Comparison of ENCODE assay signal across 8 mouse cellular contexts in genomic region chr10:85388071-85388750, GRCm38 (mm10). TPM values are rescaled to one million over a fixed set of nuclear protein-coding genes. Genes with fewer than 3 reads are reported as not detected.
DNase-seq lines count a peak whose midpoint lies in the region; ATAC-seq and TF ChIP-seq lines count a peak whose summit lies in the region.

No protein-coding gene starts in this region.

- H3K27ac ChIP-seq in gastrocnemius, adult 2 months: no peak overlapping the region; the same call in 1 of the 2 replicates
- H3K27ac ChIP-seq in ES-E14 (ENCODE audit: insufficient read depth, low read depth, low read length, poor library complexity, severe bottlenecking): no peak overlapping the region
- H3K27ac ChIP-seq in embryonic facial prominence, embryonic 12.5 days: no peak overlapping the region
- no peak overlapping the region for H3K27ac ChIP-seq in hindbrain, embryonic 12.5 days
- no peak overlapping the region for H3K27ac ChIP-seq in liver, adult 2 months (replicated peaks; ENCODE audit: insufficient read depth, low read depth, low read length)
- peak overlapping the region; percentile 78; the same call in 1 of the 2 replicates for H3K27ac ChIP-seq in neural tube, embryonic 13.5 days (replicated peaks)

- under 1% methylated on average over 47 of the region's 50 CpGs for WGBS in embryonic facial prominence, embryonic 12.5 days
- WGBS in hindbrain, embryonic 12.5 days: 1% methylated on average over 38 of the region's 50 CpGs
- WGBS in liver, adult 2 months: 3% methylated on average over 50 of the region's 50 CpGs
- WGBS in neural tube, embryonic 13.5 days: 1% methylated on average over 50 of the region's 50 CpGs

- no peaks in the 10 kb centered on the region for H3K36me3 ChIP-seq in ES-E14 (ENCODE audit: control insufficient read depth, insufficient read depth, low read length, poor library complexity, severe bottlenecking)
- no peaks in the 10 kb centered on the region for H3K36me3 ChIP-seq in embryonic facial prominence, embryonic 12.5 days
- no peaks in the 10 kb centered on the region for H3K36me3 ChIP-seq in hindbrain, embryonic 12.5 days
- no peaks in the 10 kb centered on the region for H3K36me3 ChIP-seq in liver, adult 2 months (ENCODE audit: control insufficient read depth, insufficient read depth, low read length)
- no peaks in the 10 kb centered on the region for H3K36me3 ChIP-seq in neural tube, embryonic 13.5 days

- peak overlapping the region; percentile 78 for H3K4me3 ChIP-seq in gastrocnemius, adult 2 months
- H3K4me3 ChIP-seq in ES-E14 (ENCODE audit: insufficient read depth in 1 of 2, low read depth in 1 of 2, low read length in 2 of 2, poor library complexity in 1 of 2, severe bottlenecking in 1 of 2): peak overlapping the region; percentile 78 to 84
- peak overlapping the region; percentile 62 for H3K4me3 ChIP-seq in embryonic facial prominence, embryonic 12.5 days
- H3K4me3 ChIP-seq in hindbrain, embryonic 12.5 days: peak overlapping the region; percentile 48
- H3K4me3 ChIP-seq in liver, adult 2 months (ENCODE audit: insufficient read depth, low read depth, low read length): peak overlapping the region; percentile 50
- H3K4me3 ChIP-seq in neural tube, embryonic 13.5 days: peak overlapping the region; percentile 62

- DNase-seq in gastrocnemius, adult 2 months: no peak
- DNase-seq in gastrocnemius, postnatal 36 days: no peak
- DNase-seq in ES-E14 (ENCODE audit: low read depth, low spot score): no peak
- DNase-seq in liver, adult 2 months (ENCODE audit: extremely low read depth, low read depth, low spot score): no peak
- no peak for DNase-seq in spleen, postnatal 36 days (ENCODE audit: low spot score in 2 of 2)

- no peak for ATAC-seq in embryonic facial prominence, embryonic 12.5 days (ENCODE audit: insufficient number of reproducible peaks, insufficient read depth, low FRiP score, low TSS enrichment)
- peak; percentile 6; the same call in 1 of the 2 replicates for ATAC-seq in hindbrain, embryonic 12.5 days (ENCODE audit: low FRiP score)
- ATAC-seq in neural tube, embryonic 13.5 days (ENCODE audit: low read depth): peak; percentile 11; the same call in 1 of the 2 replicates

- peak overlapping the region; percentile 92 for H3K4me2 ChIP-seq in embryonic facial prominence, embryonic 12.5 days (replicated peaks)
- peak overlapping the region; percentile 91 for H3K4me2 ChIP-seq in hindbrain, embryonic 12.5 days (replicated peaks)
- H3K4me2 ChIP-seq in neural tube, embryonic 13.5 days: peak overlapping the region; percentile 99

- peak overlapping the region; percentile 80 for H3K9ac ChIP-seq in ES-E14 (ENCODE audit: insufficient read depth, low read depth, low read length, poor library complexity, severe bottlenecking)
- H3K9ac ChIP-seq in embryonic facial prominence, embryonic 12.5 days: peak overlapping the region; percentile 74
- peak overlapping the region; percentile 69 for H3K9ac ChIP-seq in hindbrain, embryonic 12.5 days
- 0 out of 2 replicates have a peak overlapping the region, but pooled peaks have one; percentile 6 for H3K9ac ChIP-seq in liver, adult 2 months (ENCODE audit: low read depth, low read length)
- peak overlapping the region; percentile 82 for H3K9ac ChIP-seq in neural tube, embryonic 13.5 days

- intact Hi-C loops in gastrocnemius, adult 2 months (cut with DNase I): no loop called here
- intact Hi-C loops in gastrocnemius, postnatal 36 days (cut with DNase I): no loop called here

- no peak for TF ChIP-seq POLR2A in liver, adult 2 months (IDR thresholded peaks at IDR 0.05; ENCODE audit: extremely low read depth, insufficient read depth, low read length)

- H3K27me3 ChIP-seq in embryonic facial prominence, embryonic 12.5 days: peaks cover 10% of the 10 kb centered on the region; the same call in 1 of the 2 replicates
- H3K27me3 ChIP-seq in hindbrain, embryonic 12.5 days: peaks cover 9% of the 10 kb centered on the region
- H3K27me3 ChIP-seq in liver, adult 2 months (ENCODE audit: control insufficient read depth, insufficient read depth, low read length): peaks cover 12% of the 10 kb centered on the region
- peaks cover 15% of the 10 kb centered on the region; the same call in 1 of the 2 replicates for H3K27me3 ChIP-seq in neural tube, embryonic 13.5 days

- in situ Hi-C loops in ES-E14 (cut with MboI; ENCODE audit: low sequenced_read_pairs in 2 of 2, unreplicated experiment in 2 of 2): no loop called here

- H3K79me2 ChIP-seq in liver, adult 2 months (ENCODE audit: control insufficient read depth, insufficient read depth, low read length): no peaks in the 10 kb centered on the region

- H3K4me1 ChIP-seq in ES-E14 (ENCODE audit: control insufficient read depth in 2 of 2, insufficient read depth in 2 of 2, low read length in 2 of 2, poor library complexity in 1 of 2): peaks cover 6 to 9% of the 10 kb centered on the region in 2 experiments
- peaks cover 21% of the 10 kb centered on the region for H3K4me1 ChIP-seq in embryonic facial prominence, embryonic 12.5 days
- peaks cover 24% of the 10 kb centered on the region for H3K4me1 ChIP-seq in hindbrain, embryonic 12.5 days
- H3K4me1 ChIP-seq in liver, adult 2 months (ENCODE audit: control insufficient read depth, insufficient read depth, low read length): 0 out of 2 replicates have a peak, but pooled peaks cover 5% of the 10 kb centered on the region
- H3K4me1 ChIP-seq in neural tube, embryonic 13.5 days (replicated peaks): peaks cover 37% of the 10 kb centered on the region

- no peaks in the 10 kb centered on the region for H3K9me3 ChIP-seq in ES-E14 (ENCODE audit: control insufficient read depth, insufficient read depth, low read depth, low read length)
- H3K9me3 ChIP-seq in embryonic facial prominence, embryonic 12.5 days: no peaks in the 10 kb centered on the region
- H3K9me3 ChIP-seq in hindbrain, embryonic 12.5 days (replicated peaks): no peaks in the 10 kb centered on the region
- H3K9me3 ChIP-seq in neural tube, embryonic 13.5 days: no peaks in the 10 kb centered on the region

- TF ChIP-seq CTCF in gastrocnemius, adult 2 months (IDR thresholded peaks at IDR 0.05): no peak
- no peak for TF ChIP-seq CTCF in liver, adult 2 months (IDR thresholded peaks at IDR 0.05; ENCODE audit: low read depth, low read length)

TF ChIP-seq in ES-E14, 5 proteins besides CTCF, POLR2A, EP300 and RAD21:
- TF ChIP-seq MAFK (IDR thresholded peaks at IDR 0.05; ENCODE audit: insufficient read depth, low read depth, low read length) (no peak), CHD2 (IDR thresholded peaks at IDR 0.05; ENCODE audit: low read depth, low read length) (no peak), ZC3H11A (IDR thresholded peaks at IDR 0.05; ENCODE audit: borderline replicate concordance, low read depth, low read length) (no peak), ZNF384 (IDR thresholded peaks at IDR 0.05; ENCODE audit: low read depth, low read length) (no peak), HCFC1 (IDR thresholded peaks at IDR 0.05; ENCODE audit: borderline replicate concordance, insufficient read depth, low read length) (no peak)

RNA-seq across cellular contexts. Expression of gene Btbd11, which starts 1.6 kb away (rescaled TPM):
- total RNA-seq in gastrocnemius, adult 2 months (2021): 1 to 10 TPM in 1 of 2 experiments, under 1 TPM in 1; 0.77 to 1.2 TPM
- total RNA-seq in gastrocnemius, postnatal 36 days (2021): under 1 TPM; 0.64 to 0.69 TPM
- total RNA-seq in ES-E14 (2012; rRNA removed): 9.9 and 14.7 TPM in 2 replicates
- 10.1 and 10.5 TPM in 2 replicates for polyA plus RNA-seq in embryonic facial prominence, embryonic 12.5 days (2016; fragmentation: Nextera tagmentation; extraction: Ambion mirVana)
- polyA plus RNA-seq in hindbrain, embryonic 12.5 days (2016; fragmentation: Nextera tagmentation; extraction: Ambion mirVana): 11.2 and 13.9 TPM in 2 replicates
- 0.55 and 1.8 TPM in 2 replicates for total RNA-seq in liver, adult 2 months (2014; rRNA removed)
- 0.56 and 0.92 TPM in 2 replicates for polyA plus RNA-seq in liver, adult 2 months (2012; rRNA removed)
- polyA plus RNA-seq in neural tube, embryonic 13.5 days (2015; fragmentation: Nextera tagmentation; extraction: Ambion mirVana): 13.5 and 14.4 TPM in 2 replicates

Comparison
In these comparisons a context has a peak if more than half of its experiments do, and no peak if none do; other contexts are left out.
1. H3K9ac ChIP-seq: peak in every context shown above with its lines; median percentile 82 in neural tube, embryonic 13.5 days; 80 in ES-E14; 74 in embryonic facial prominence, embryonic 12.5 days; 69 in hindbrain, embryonic 12.5 days; 6 in liver, adult 2 months.